Mouse (Mus musculus) forebrain, postnatal 0 days (tissue): ENCODE results near the gene Adcy9. TPM values are rescaled to one million over a fixed set of nuclear protein-coding genes. Genes with fewer than 3 reads are reported as not detected.

Source experiments
- ATAC-seq: fragments of 200-750 bp; cut with Nextera tagmentation; 2 replicates; pipeline ENCODE4 v1.8.0; 2017; ENCODE audit warnings: mild to moderate bottlenecking, moderate library complexity
- DNase-seq: peaks from one replicate; pipeline ENCODE4 v3.0.0-alpha.2; 2015
- H3K27ac ChIP-seq: fragments of 300-500 bp; sonication (generic); 2 replicates; pipeline ENCODE4 v1.5.1; 2014; ENCODE audit warnings: low read depth, mild to moderate bottlenecking, antibody characterized with exemption, low read length, moderate library complexity, mixed read lengths
- H3K27me3 ChIP-seq: fragments of 300-500 bp; sonication (generic); 2 replicates; pipeline ENCODE4 v1.6.1; 2014; ENCODE audit warnings: mild to moderate bottlenecking, low read length, mixed read lengths; ENCODE audit not compliant: insufficient read depth
- H3K36me3 ChIP-seq: fragments of 300-500 bp; sonication (generic); 2 replicates; pipeline ENCODE4 v1.6.1; 2014; ENCODE audit warnings: mild to moderate bottlenecking, moderate library complexity; ENCODE audit not compliant: insufficient read depth
- H3K4me1 ChIP-seq: fragments of 300-500 bp; sonication (generic); 2 replicates; pipeline ENCODE4 v1.6.1; 2014; ENCODE audit warnings: antibody characterized with exemption; ENCODE audit not compliant: insufficient read depth
- H3K4me2 ChIP-seq: fragments of 300-500 bp; sonication (generic); 2 replicates; pipeline ENCODE4 v1.6.1; 2014; ENCODE audit warnings: low read depth, mild to moderate bottlenecking, moderate library complexity
- H3K4me3 ChIP-seq: fragments of 300-500 bp; sonication (generic); 2 replicates; pipeline ENCODE4 v1.5.1; 2014; ENCODE audit warnings: low read depth, low read length, mixed read lengths
- H3K9ac ChIP-seq: fragments of 300-500 bp; sonication (generic); 2 replicates; pipeline ENCODE4 v1.6.1; 2014; ENCODE audit warnings: mild to moderate bottlenecking
- H3K9me3 ChIP-seq: fragments of 300-500 bp; sonication (generic); 2 replicates; pipeline ENCODE4 v1.6.1; 2016; ENCODE audit warnings: low read length
- CTCF ChIP-seq: sonication (generic); IDR thresholded peaks from 2 replicates; pipeline ENCODE4 v1.5.1; 2016; ENCODE audit warnings: antibody characterized with exemption, control low read depth, low read depth
- WGBS: fragments of 180-500 bp; shearing (Covaris S2); extraction: QIAGEN DNeasy Blood & Tissue Kit; methylation state at CpG from one replicate; pipeline ENCODE4 v1.1.7; 2014; 5-methylcytosine and 5-hydroxymethylcytosine counted together
- polyA plus RNA-seq: library from polyadenylated mRNA; unstranded; fragments of >200 nt; fragmentation: Nextera tagmentation; extraction: Ambion mirVana; gene quantifications from 2 replicates; pipeline ENCODE4 v1.2.1, GENCODE M21; 2015
- total RNA-seq: library from RNA; depleted of rRNA; stranded (reverse); fragments of >200 nt; gene quantifications from 2 replicates; pipeline ENCODE4 v1.2.3, GENCODE M21; 2014

Gene Adcy9
- total and polyA plus RNA-seq, 2 experiments from 2014 or later = 3.8 to 19.9 TPM

DNA sequence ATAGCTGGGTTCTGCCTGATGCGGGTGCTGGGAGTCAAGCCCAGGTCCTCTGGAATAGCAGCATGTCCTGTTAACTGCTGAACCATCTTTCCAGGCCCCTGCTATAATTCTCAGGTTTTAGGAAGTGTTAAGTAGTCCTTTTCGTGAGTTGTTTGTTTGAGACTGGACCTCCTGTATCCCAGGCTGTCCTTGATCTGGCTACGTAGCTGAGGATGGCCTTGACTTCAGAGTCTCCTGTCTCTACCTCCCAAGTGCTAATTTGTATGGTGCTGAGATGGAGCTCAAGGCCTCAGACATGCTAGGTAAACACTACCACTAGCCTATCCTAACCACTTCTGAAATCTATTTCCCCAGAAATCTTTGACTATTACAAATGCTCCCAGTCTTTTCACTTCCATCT, 37.9 kb downstream of the Adcy9 start:
- Histone ChIP-seq H3K27me3 (no peaks in the 10 kb centered on the region), H3K27ac (0 out of 2 replicates have a peak overlapping the region, but pooled peaks have one; percentile 9), H3K4me1 (no peaks in the 10 kb centered on the region), H3K36me3 (no peaks in the 10 kb centered on the region), H3K4me2 (no peak overlapping the region), H3K4me3 (no peak overlapping the region), H3K9me3 (no peaks in the 10 kb centered on the region), H3K9ac (no peak overlapping the region)
- no peak for TF ChIP-seq CTCF
- DNase-seq (no peak), ATAC-seq (no peak)
- WGBS = 95% methylated on average over 3 of the region's 3 CpGs

DNA sequence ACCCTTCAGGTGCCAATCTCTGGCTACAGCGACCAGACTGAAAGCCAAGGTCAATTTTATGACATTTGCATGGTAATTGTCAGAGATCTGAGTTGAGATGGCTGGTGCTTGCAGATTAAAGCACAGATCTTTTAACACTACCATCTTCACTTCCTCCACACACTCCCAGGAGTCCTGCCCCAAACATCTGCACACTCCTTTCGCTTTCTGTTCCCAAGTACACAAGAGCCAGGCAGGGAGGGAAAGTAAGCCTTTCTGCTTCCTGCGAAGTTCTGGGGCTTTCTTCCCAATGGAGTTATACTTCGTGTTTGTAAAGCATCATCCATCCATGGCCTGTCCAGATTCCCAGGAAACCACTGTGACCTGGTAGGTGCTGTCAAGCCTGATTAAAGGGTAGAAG, 38.8 kb downstream of the Adcy9 start:
- ATAC-seq (no peak), DNase-seq (no peak)
- H3K27me3 ChIP-seq = no peaks in the 10 kb centered on the region
- WGBS = 87% methylated on average over 4 of the region's 4 CpGs
- no peaks in the 10 kb centered on the region for H3K36me3 ChIP-seq
- H3K9me3 ChIP-seq = no peaks in the 10 kb centered on the region
- H3K4me3 ChIP-seq = no peak overlapping the region
- no peak for TF ChIP-seq CTCF
- H3K9ac ChIP-seq = no peak overlapping the region
- no peak overlapping the region for H3K27ac ChIP-seq
- H3K4me1 ChIP-seq = no peaks in the 10 kb centered on the region
- H3K4me2 ChIP-seq = no peak overlapping the region

DNA sequence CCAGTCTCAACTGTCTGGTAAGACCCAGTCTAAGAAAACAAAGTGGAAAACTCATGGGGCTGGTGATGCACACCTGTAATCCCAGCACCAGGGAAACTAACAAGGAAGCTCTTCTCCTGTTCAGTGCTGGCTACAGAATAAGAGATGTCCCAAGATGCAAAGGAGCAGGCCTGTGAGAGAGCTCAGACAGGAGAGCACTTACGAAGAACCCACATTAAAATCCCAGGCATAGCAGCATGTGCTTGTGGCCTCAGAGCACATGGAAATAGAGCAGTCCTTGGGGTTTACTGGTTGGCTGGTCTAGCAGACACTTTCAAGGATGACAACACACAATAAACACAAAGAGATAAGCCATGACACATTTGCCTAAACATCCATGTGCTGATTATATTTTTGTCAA, 41.5 kb downstream of the Adcy9 start:
- DNase-seq = no peak
- no peak overlapping the region for H3K4me2 ChIP-seq
- no peak overlapping the region for H3K27ac ChIP-seq
- ATAC-seq = no peak
- H3K36me3 ChIP-seq = no peaks in the 10 kb centered on the region
- 97% methylated on average over 1 of the region's 1 CpGs for WGBS
- no peaks in the 10 kb centered on the region for H3K9me3 ChIP-seq
- H3K4me1 ChIP-seq = 0 out of 2 replicates have a peak, but pooled peaks cover 5% of the 10 kb centered on the region
- TF ChIP-seq CTCF = no peak
- H3K4me3 ChIP-seq = no peak overlapping the region
- no peaks in the 10 kb centered on the region for H3K27me3 ChIP-seq
- H3K9ac ChIP-seq = no peak overlapping the region

DNA sequence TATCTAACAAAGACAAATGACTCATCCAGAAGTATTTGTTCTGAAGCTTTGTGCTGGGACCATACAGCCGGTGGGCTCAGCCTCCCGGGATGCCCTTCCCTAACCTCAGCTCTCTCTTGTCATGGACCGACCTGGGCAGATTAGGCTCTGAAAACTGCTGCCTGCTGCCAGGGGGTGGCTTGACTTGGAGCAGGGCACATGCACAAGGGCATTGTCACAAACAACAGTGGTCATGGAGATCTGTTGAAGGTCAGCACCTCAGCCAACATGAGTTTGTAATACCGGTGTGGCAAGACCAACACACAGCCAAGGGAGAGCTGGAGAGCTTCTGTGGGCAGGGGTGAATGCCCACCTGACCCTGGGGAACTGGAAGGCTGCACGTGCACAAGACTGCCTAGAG, 42.7 kb downstream of the Adcy9 start:
- ATAC-seq (no peak), DNase-seq (no peak)
- no peak overlapping the region for H3K4me2 ChIP-seq
- H3K9ac ChIP-seq = no peak overlapping the region
- H3K4me3 ChIP-seq = no peak overlapping the region
- no peaks in the 10 kb centered on the region for H3K36me3 ChIP-seq
- no peaks in the 10 kb centered on the region for H3K9me3 ChIP-seq
- 70% methylated on average over 5 of the region's 5 CpGs for WGBS
- no peak overlapping the region for H3K27ac ChIP-seq
- H3K4me1 ChIP-seq = 0 out of 2 replicates have a peak, but pooled peaks cover 5% of the 10 kb centered on the region
- TF ChIP-seq CTCF = no peak
- H3K27me3 ChIP-seq = no peaks in the 10 kb centered on the region

DNA sequence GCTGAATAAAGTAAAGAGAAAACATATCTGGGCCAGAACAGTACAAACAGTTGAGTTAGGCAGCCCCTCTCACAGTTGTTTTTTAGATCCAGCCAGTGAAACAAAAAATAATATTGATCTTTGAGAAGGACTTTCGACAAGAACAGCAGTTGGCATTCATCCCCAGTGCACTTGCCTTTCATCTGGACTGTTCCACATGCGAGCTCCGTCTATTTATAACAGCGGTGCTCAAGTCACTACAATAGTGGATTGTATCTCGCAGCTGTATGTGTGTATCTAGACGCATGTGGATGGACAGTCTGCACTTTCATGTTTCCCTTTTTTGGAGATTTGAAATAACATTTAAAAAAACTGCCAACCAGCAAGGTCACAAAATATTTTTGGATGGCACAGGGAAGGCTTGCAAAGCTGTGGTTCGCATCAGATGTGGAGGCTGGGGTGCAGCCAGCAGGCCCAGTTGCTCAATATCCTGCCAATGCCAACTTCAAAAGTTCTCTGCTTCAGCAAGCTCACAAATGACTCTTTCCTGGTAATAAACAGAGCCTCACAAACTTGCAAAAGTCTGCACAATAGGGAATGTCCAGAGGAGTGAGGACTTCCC, 45.4 kb downstream of the Adcy9 start:
- Histone ChIP-seq H3K27ac (no peak overlapping the region), H3K4me1 (0 out of 2 replicates have a peak, but pooled peaks cover 5% of the 10 kb centered on the region), H3K27me3 (no peaks in the 10 kb centered on the region), H3K4me2 (no peak overlapping the region), H3K36me3 (no peaks in the 10 kb centered on the region), H3K9me3 (no peaks in the 10 kb centered on the region), H3K9ac (no peak overlapping the region), H3K4me3 (no peak overlapping the region)
- no peak for TF ChIP-seq CTCF
- DNase-seq = no peak
- WGBS = 55% methylated on average over 7 of the region's 7 CpGs
- ATAC-seq = no peak

DNA sequence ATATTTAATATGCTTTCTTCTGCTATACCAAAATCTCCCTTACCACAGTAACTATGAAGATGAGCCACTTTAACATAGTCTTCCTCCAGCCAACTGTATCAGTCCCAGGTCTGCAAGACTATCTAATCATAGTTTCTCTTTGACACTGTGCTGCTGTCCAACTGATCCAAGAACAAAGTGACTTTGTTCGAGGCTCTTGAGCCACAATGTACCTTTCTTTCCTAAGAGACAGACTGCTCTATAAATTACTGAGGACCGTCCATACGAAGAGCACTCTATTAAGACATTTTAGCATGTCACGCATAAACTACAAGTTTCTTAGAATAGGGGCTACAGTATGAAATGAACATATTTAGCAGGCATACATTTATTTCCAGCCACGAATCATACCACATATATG, 46.0 kb downstream of the Adcy9 start:
- no peaks in the 10 kb centered on the region for H3K27me3 ChIP-seq
- no peaks in the 10 kb centered on the region for H3K36me3 ChIP-seq
- no peak for ATAC-seq
- TF ChIP-seq CTCF = no peak
- no peak for DNase-seq
- H3K27ac ChIP-seq = no peak overlapping the region
- no peak overlapping the region for H3K4me2 ChIP-seq
- no peak overlapping the region for H3K4me3 ChIP-seq
- H3K4me1 ChIP-seq = 0 out of 2 replicates have a peak, but pooled peaks cover 5% of the 10 kb centered on the region
- no peak overlapping the region for H3K9ac ChIP-seq
- H3K9me3 ChIP-seq = no peaks in the 10 kb centered on the region
- WGBS = 80% methylated on average over 5 of the region's 5 CpGs

DNA sequence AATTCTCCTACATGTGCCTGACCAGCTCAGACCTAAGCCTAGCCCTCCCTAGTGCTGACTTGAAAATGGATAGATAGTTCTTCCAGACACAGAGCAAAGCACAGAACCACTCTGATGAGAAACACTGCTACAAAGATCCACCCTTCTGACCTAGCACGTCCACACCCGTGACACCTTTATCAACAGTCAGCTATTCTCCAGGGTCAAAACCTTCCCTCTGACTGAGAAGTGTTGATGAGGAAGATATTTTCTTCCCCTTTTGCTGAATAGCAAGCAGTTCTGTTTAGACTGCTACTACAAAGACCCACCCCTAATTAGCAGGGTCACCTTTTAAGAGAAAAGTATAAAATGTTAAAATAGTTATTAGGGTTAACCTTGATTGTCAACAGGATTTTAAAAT, 49.3 kb downstream of the Adcy9 start:
- H3K9ac ChIP-seq = no peak overlapping the region
- WGBS = 81% methylated on average over 2 of the region's 2 CpGs
- 0 out of 2 replicates have a peak, but pooled peaks cover 5% of the 10 kb centered on the region for H3K4me1 ChIP-seq
- TF ChIP-seq CTCF = no peak
- no peaks in the 10 kb centered on the region for H3K27me3 ChIP-seq
- H3K9me3 ChIP-seq = no peaks in the 10 kb centered on the region
- H3K27ac ChIP-seq = no peak overlapping the region
- no peak overlapping the region for H3K4me3 ChIP-seq
- DNase-seq (no peak), ATAC-seq (no peak)
- H3K36me3 ChIP-seq = no peaks in the 10 kb centered on the region
- H3K4me2 ChIP-seq = no peak overlapping the region

DNA sequence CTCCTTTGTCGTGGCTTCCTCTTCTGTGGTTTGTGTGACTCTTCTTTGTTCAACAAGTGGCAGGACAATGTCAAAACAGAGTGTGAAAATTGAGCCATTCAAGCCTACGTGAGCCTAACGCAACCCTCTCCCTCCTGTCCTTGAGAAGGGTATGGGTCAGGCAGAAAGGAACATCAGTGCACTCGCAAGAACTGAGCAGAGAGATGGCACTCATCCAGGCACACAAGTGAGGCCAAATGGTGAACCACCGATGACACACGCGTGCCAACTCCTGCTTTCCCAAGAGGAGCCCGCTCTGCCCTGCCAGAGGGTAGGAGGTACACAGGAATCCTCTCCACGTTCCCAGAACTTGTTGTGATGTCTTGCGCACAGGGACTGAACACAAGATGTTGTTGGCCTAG, 50.2 kb downstream of the Adcy9 start:
- no peak for TF ChIP-seq CTCF
- Histone ChIP-seq H3K4me1 (0 out of 2 replicates have a peak, but pooled peaks cover 4% of the 10 kb centered on the region), H3K27ac (no peak overlapping the region), H3K9ac (no peak overlapping the region), H3K36me3 (no peaks in the 10 kb centered on the region), H3K27me3 (no peaks in the 10 kb centered on the region), H3K4me3 (no peak overlapping the region), H3K4me2 (no peak overlapping the region), H3K9me3 (no peaks in the 10 kb centered on the region)
- DNase-seq (no peak), ATAC-seq (no peak)
- 50% methylated on average over 10 of the region's 10 CpGs for WGBS
